Mouse (Mus musculus) left cerebral cortex, adult 2 months (tissue): ENCODE results near the gene Ccdc12. TPM values are rescaled to one million over a fixed set of nuclear protein-coding genes. Genes with fewer than 3 reads are reported as not detected.
"Not testable (repeated sequence)": the region's sequence is repeated elsewhere in the genome, so short reads cannot be mapped to it uniquely, and the experiment has no call there.

Source experiments
- DNase-seq, 2 experiments: peaks; one replicate each; pipeline ENCODE4 v3.0.0; 2021 to 2022; ENCODE audit warnings: low spot score in 2 of 2, mixed read lengths in 1 of 2; ENCODE audit errors: extremely low spot score in 1 of 2
- H3K27ac ChIP-seq: fragments of 200-600 bp; 2 replicates; pipeline ENCODE4 v1.8.1; 2022
- H3K4me3 ChIP-seq: fragments of 200-600 bp; 2 replicates; pipeline ENCODE4 v1.8.1; 2022
- CTCF ChIP-seq: fragments of 200-600 bp; IDR thresholded peaks from 2 replicates; pipeline ENCODE4 v1.8.1; 2022; ENCODE audit warnings: antibody characterized with exemption, mild to moderate bottlenecking, moderate library complexity
- intact Hi-C: fragments of 180-260 bp; cut with DNase I; formaldehyde crosslinking; loops from one replicate; pipeline ENCODE4 v1.15.1; 2025
- total RNA-seq, 2 experiments: library from RNA; stranded (reverse); gene quantifications; 2 replicates each; pipeline ENCODE4 v1.2.3; 2021

Ccdc12 gene
- total RNA-seq, 2 experiments from 2014 or later: 56.2 to 56.9 TPM

GRCm38 (mm10) chr9:110681817-110682216, 25.5 kb downstream of the Ccdc12 start:
- intact Hi-C loops: no loop called here
- no peak for DNase-seq
- Histone ChIP-seq H3K27ac (peak overlapping the region; percentile 67), H3K4me3 (no peak overlapping the region)
- TF ChIP-seq CTCF: no peak

GRCm38 (mm10) chr9:110682255-110682654, 26.0 kb downstream of the Ccdc12 start:
- Histone ChIP-seq H3K27ac (peak overlapping the region; percentile 67), H3K4me3 (no peak overlapping the region)
- intact Hi-C loops: no loop called here
- DNase-seq: no peak
- no peak for TF ChIP-seq CTCF

- H3K27ac ChIP-seq, DNase-seq, intact Hi-C loops: not testable (repeated sequence)
These were observed 26.4 kb downstream of the Ccdc12 start for GRCm38 (mm10) chr9:110682697-110683096.

GRCm38 (mm10) chr9:110683574-110684099, 27.3 kb downstream of the Ccdc12 start:
- H3K27ac ChIP-seq: peak overlapping the region; percentile 83
- no peak for DNase-seq
- TF ChIP-seq CTCF: no peak
- no peak overlapping the region for H3K4me3 ChIP-seq
- intact Hi-C loops: loop anchor here (2.0 kb wide), 1 partner anchor 27 kb away; the partner anchor contains the start of gene Ccdc12

More at GRCm38 (mm10) chr9:110682697-110683096, 26.4 kb downstream of the Ccdc12 start:
- H3K4me3 ChIP-seq: not testable (repeated sequence)

GRCm38 (mm10) chr9:110684100-110684831, 28.0 kb downstream of the Ccdc12 start:
- peak; percentile 56 for DNase-seq
- TF ChIP-seq CTCF: no peak
- Histone ChIP-seq H3K4me3 (no peak overlapping the region), H3K27ac (peak overlapping the region; percentile 83)
- intact Hi-C loops: loop anchor here (2.0 kb wide), 1 partner anchor 27 kb away; the partner anchor contains the start of gene Ccdc12

GRCm38 (mm10) chr9:110685187-110685586, 28.9 kb downstream of the Ccdc12 start:
- intact Hi-C loops: loop anchor here (2.0 kb wide), 1 partner anchor 28 kb away; the partner anchor contains the start of gene Ccdc12
- TF ChIP-seq CTCF: no peak
- Histone ChIP-seq H3K4me3 (no peak overlapping the region), H3K27ac (peak overlapping the region; percentile 83)
- DNase-seq: no peak

- Histone ChIP-seq H3K4me3 (no peak overlapping the region), H3K27ac (peak overlapping the region; percentile 83)
- no peak for DNase-seq
- intact Hi-C loops: loop anchor here (2.0 kb wide), 1 partner anchor 29 kb away; the partner anchor contains the start of gene Ccdc12
- TF ChIP-seq CTCF: no peak
These were observed 29.3 kb downstream of the Ccdc12 start for GRCm38 (mm10) chr9:110685591-110685990.

GRCm38 (mm10) chr9:110686472-110686871, 30.2 kb downstream of the Ccdc12 start:
- TF ChIP-seq CTCF: no peak
- no peak overlapping the region for H3K4me3 ChIP-seq
- no peak overlapping the region for H3K27ac ChIP-seq
- DNase-seq: no peak
- intact Hi-C loops: no loop called here

GRCm38 (mm10) chr9:110687061-110687460, 30.8 kb downstream of the Ccdc12 start:
- no peak overlapping the region for H3K4me3 ChIP-seq
- DNase-seq: no peak
- TF ChIP-seq CTCF: no peak; the same call in 1 of the 2 replicates
- no peak overlapping the region for H3K27ac ChIP-seq
- intact Hi-C loops: no loop called here

- no peak for TF ChIP-seq CTCF
- H3K4me3 ChIP-seq: no peak overlapping the region
- no peak for DNase-seq
- H3K27ac ChIP-seq: no peak overlapping the region
- intact Hi-C loops: no loop called here
These were observed 31.5 kb downstream of the Ccdc12 start for GRCm38 (mm10) chr9:110687846-110688245.

- TF ChIP-seq CTCF: no peak
- intact Hi-C loops: no loop called here
- H3K4me3 ChIP-seq: no peak overlapping the region
- no peak overlapping the region for H3K27ac ChIP-seq
- no peak for DNase-seq
These were observed 33.0 kb downstream of the Ccdc12 start for GRCm38 (mm10) chr9:110689261-110689779.

- no peak overlapping the region for H3K27ac ChIP-seq
- intact Hi-C loops: no loop called here
- TF ChIP-seq CTCF: no peak
- H3K4me3 ChIP-seq: no peak overlapping the region
- DNase-seq: no peak
These were observed 39.0 kb downstream of the Ccdc12 start for GRCm38 (mm10) chr9:110695165-110695755.
